In genomic region chr6:120039668-120040556, GRCm38 (mm10) we compare ENCODE assay signal across 8 mouse cellular contexts. TPM values are rescaled to one million over a fixed set of nuclear protein-coding genes. Genes with fewer than 3 reads are reported as not detected.
A peak's percentile ranks its signal among the peaks of the same experiment; 100 is the strongest.
DNase-seq lines count a peak whose midpoint lies in the region; ATAC-seq and TF ChIP-seq lines count a peak whose summit lies in the region.

No protein-coding gene starts in this region.

- TF ChIP-seq POLR2A in testis, adult 2 months (IDR thresholded peaks at IDR 0.05; ENCODE audit: control insufficient read depth, low read depth, low read length) = peak; percentile 56; the same call in 1 of the 2 replicates

- peaks cover 10% of the 10 kb centered on the region; the same call in 1 of the 2 replicates for H3K36me3 ChIP-seq in ES-E14 (ENCODE audit: control insufficient read depth, insufficient read depth, low read length, poor library complexity, severe bottlenecking)
- H3K36me3 ChIP-seq in forebrain, embryonic 16.5 days (ENCODE audit: control insufficient read depth, insufficient read depth) = no peaks in the 10 kb centered on the region
- H3K36me3 ChIP-seq in neural tube, embryonic 14.5 days (ENCODE audit: control insufficient read depth, insufficient read depth, low read length) = no peaks in the 10 kb centered on the region
- no peaks in the 10 kb centered on the region for H3K36me3 ChIP-seq in testis, adult 2 months (ENCODE audit: control insufficient read depth, insufficient read depth, low read length)

- WGBS in forebrain, embryonic 16.5 days = 2% methylated on average over 24 of the region's 24 CpGs
- WGBS in neural tube, embryonic 14.5 days = 2% methylated on average over 24 of the region's 24 CpGs

- H3K4me2 ChIP-seq in forebrain, embryonic 16.5 days (ENCODE audit: low read length) = peak overlapping the region; percentile 98
- H3K4me2 ChIP-seq in neural tube, embryonic 14.5 days (ENCODE audit: low read depth, low read length) = peak overlapping the region; percentile 98

- TF ChIP-seq CTCF in testis, adult 2 months (IDR thresholded peaks at IDR 0.05; ENCODE audit: control insufficient read depth, insufficient read depth, insufficient replicate concordance, low read depth, low read length) = no peak

- DNase-seq in ES-E14 (ENCODE audit: low read depth, low spot score) = peak; percentile 78
- DNase-seq in cerebellum, adult 18-20 months = peak; percentile 72 to 74
- DNase-seq in heart, postnatal 36 days = peak; percentile 78 to 80
- DNase-seq in layer of hippocampus, adult 18-20 months (ENCODE audit: low spot score in 2 of 2) = peak; percentile 76 to 88
- peak; percentile 85 to 90 for DNase-seq in lung, adult 18-20 months

- no peaks in the 10 kb centered on the region for H3K4me1 ChIP-seq in ES-E14 (ENCODE audit: control insufficient read depth in 2 of 2, insufficient read depth in 2 of 2, low read length in 2 of 2, poor library complexity in 1 of 2)
- peaks cover 19% of the 10 kb centered on the region for H3K4me1 ChIP-seq in forebrain, embryonic 16.5 days (replicated peaks; ENCODE audit: control insufficient read depth, insufficient read depth, low read length)
- peaks cover 14% of the 10 kb centered on the region for H3K4me1 ChIP-seq in neural tube, embryonic 14.5 days (ENCODE audit: control insufficient read depth, insufficient read depth, low read length)
- peaks cover 6% of the 10 kb centered on the region for H3K4me1 ChIP-seq in testis, adult 2 months (ENCODE audit: control insufficient read depth, insufficient read depth, low read length)

- no peaks in the 10 kb centered on the region for H3K9me3 ChIP-seq in ES-E14 (ENCODE audit: control insufficient read depth, insufficient read depth, low read depth, low read length)
- no peaks in the 10 kb centered on the region for H3K9me3 ChIP-seq in forebrain, embryonic 16.5 days (ENCODE audit: control insufficient read depth, low read length)
- no peaks in the 10 kb centered on the region for H3K9me3 ChIP-seq in neural tube, embryonic 14.5 days (ENCODE audit: control insufficient read depth, low read length)

- no peak overlapping the region for H3K27ac ChIP-seq in ES-E14 (ENCODE audit: insufficient read depth, low read depth, low read length, poor library complexity, severe bottlenecking)
- H3K27ac ChIP-seq in forebrain, embryonic 16.5 days (ENCODE audit: low read length) = peak overlapping the region; percentile 82; the same call in 1 of the 2 replicates
- H3K27ac ChIP-seq in neural tube, embryonic 14.5 days (ENCODE audit: low read depth, low read length) = no peak overlapping the region
- H3K27ac ChIP-seq in testis, adult 2 months (ENCODE audit: control insufficient read depth, insufficient read depth, low read depth, low read length) = peak overlapping the region; percentile 58

- in situ Hi-C loops in ES-E14 (cut with MboI; ENCODE audit: low sequenced_read_pairs in 2 of 2, unreplicated experiment in 2 of 2) = no loop called here

- peak; percentile 13 for ATAC-seq in forebrain, embryonic 16.5 days
- ATAC-seq in neural tube, embryonic 14.5 days (ENCODE audit: low read depth) = no peak

- peak overlapping the region; percentile 60 to 73 for H3K4me3 ChIP-seq in ES-E14 (ENCODE audit: insufficient read depth in 1 of 2, low read depth in 1 of 2, low read length in 2 of 2, poor library complexity in 1 of 2, severe bottlenecking in 1 of 2)
- peak overlapping the region; percentile 95 for H3K4me3 ChIP-seq in forebrain, embryonic 16.5 days (replicated peaks; ENCODE audit: low read length)
- H3K4me3 ChIP-seq in neural tube, embryonic 14.5 days (ENCODE audit: low read depth, low read length) = peak overlapping the region; percentile 88
- peak overlapping the region; percentile 81 for H3K4me3 ChIP-seq in testis, adult 2 months (ENCODE audit: control insufficient read depth, low read depth, low read length)

- H3K9ac ChIP-seq in ES-E14 (ENCODE audit: insufficient read depth, low read depth, low read length, poor library complexity, severe bottlenecking) = no peak overlapping the region; the same call in 1 of the 2 replicates
- peak overlapping the region; percentile 54; the same call in 1 of the 2 replicates for H3K9ac ChIP-seq in forebrain, embryonic 16.5 days (replicated peaks; ENCODE audit: low read depth, low read length)
- H3K9ac ChIP-seq in neural tube, embryonic 14.5 days (replicated peaks; ENCODE audit: low read depth, low read length) = no peak overlapping the region

- no peaks in the 10 kb centered on the region for H3K27me3 ChIP-seq in forebrain, embryonic 16.5 days (replicated peaks; ENCODE audit: control insufficient read depth, insufficient read depth, low read length)
- no peaks in the 10 kb centered on the region for H3K27me3 ChIP-seq in neural tube, embryonic 14.5 days (ENCODE audit: control insufficient read depth, insufficient read depth, low read length)
- H3K27me3 ChIP-seq in testis, adult 2 months (ENCODE audit: control insufficient read depth, insufficient read depth, low read length) = no peaks in the 10 kb centered on the region

- intact Hi-C loops in heart, postnatal 36 days (cut with DNase I) = loop anchor here (1.0 to 10.0 kb wide), 5 partner anchors 69 to 785 kb away; partner anchors contain the start of gene Atp6v1e1

TF ChIP-seq in ES-E14, 5 proteins besides CTCF, POLR2A, EP300 and RAD21:
- TF ChIP-seq MAFK (IDR thresholded peaks at IDR 0.05; ENCODE audit: insufficient read depth, low read depth, low read length) = no peak
- TF ChIP-seq CHD2 (IDR thresholded peaks at IDR 0.05; ENCODE audit: low read depth, low read length) = no peak
- TF ChIP-seq ZC3H11A (IDR thresholded peaks at IDR 0.05; ENCODE audit: borderline replicate concordance, low read depth, low read length) = peak; percentile 23; the same call in 1 of the 2 replicates
- no peak; the same call in 1 of the 2 replicates for TF ChIP-seq HCFC1 (IDR thresholded peaks at IDR 0.05; ENCODE audit: borderline replicate concordance, insufficient read depth, low read length)

RNA-seq across cellular contexts. Expression of gene Wnk1, which starts 1.4 kb away (rescaled TPM):
- total RNA-seq in ES-E14 (2012; rRNA removed) = 109 and 165 TPM in 2 replicates
- polyA plus RNA-seq in forebrain, embryonic 16.5 days (2015; fragmentation: Nextera tagmentation; extraction: Ambion mirVana) = 40.4 and 53.9 TPM in 2 replicates
- 100 to 1,000 TPM; 336 to 353 TPM for total RNA-seq in heart, postnatal 36 days (2021)
- 100 to 1,000 TPM; 189 to 190 TPM for total RNA-seq in layer of hippocampus, adult 18-20 months (2021)
- 64.1 and 71.8 TPM in 2 replicates for polyA plus RNA-seq in neural tube, embryonic 14.5 days (2014; fragmentation: Nextera tagmentation; extraction: Ambion mirVana)
- 130 and 137 TPM in 2 replicates for polyA plus RNA-seq in testis, adult 2 months (2012; rRNA removed)

RNA-seq across cellular contexts. Expression of gene Ninj2, which starts 53.2 kb away (rescaled TPM):
- 0.90 and 1.2 TPM in 2 replicates for total RNA-seq in ES-E14 (2012; rRNA removed)
- not detected in 2 replicates for polyA plus RNA-seq in forebrain, embryonic 16.5 days (2015; fragmentation: Nextera tagmentation; extraction: Ambion mirVana)
- total RNA-seq in heart, postnatal 36 days (2021) = not detected
- 1 to 10 TPM in 1 of 2 experiments, under 1 TPM in 1; 0.67 to 1.3 TPM for total RNA-seq in layer of hippocampus, adult 18-20 months (2021)
- not detected in 2 replicates for polyA plus RNA-seq in neural tube, embryonic 14.5 days (2014; fragmentation: Nextera tagmentation; extraction: Ambion mirVana)
- 0.17 TPM in 1 of 2 replicates, not detected in the other for polyA plus RNA-seq in testis, adult 2 months (2012; rRNA removed)

Comparison
In these comparisons a context has a peak if more than half of its experiments do, and no peak if none do; other contexts are left out.
1. H3K27ac ChIP-seq: peak in forebrain, embryonic 16.5 days (single experiment) and testis, adult 2 months (single experiment); none in ES-E14 (single experiment) and neural tube, embryonic 14.5 days (single experiment).
2. Peak in every context shown above with its lines, with median percentiles within 50 percentile points of each other: DNase-seq and H3K4me3 ChIP-seq.